Mouse (Mus musculus): ENCODE measurements around the gene Zfp423. TPM values are rescaled to one million over a fixed set of nuclear protein-coding genes. Genes with fewer than 3 reads are reported as not detected.

The Zfp423 gene
- total and polyA plus RNA-seq, 3 experiments, result not detected

DNA sequence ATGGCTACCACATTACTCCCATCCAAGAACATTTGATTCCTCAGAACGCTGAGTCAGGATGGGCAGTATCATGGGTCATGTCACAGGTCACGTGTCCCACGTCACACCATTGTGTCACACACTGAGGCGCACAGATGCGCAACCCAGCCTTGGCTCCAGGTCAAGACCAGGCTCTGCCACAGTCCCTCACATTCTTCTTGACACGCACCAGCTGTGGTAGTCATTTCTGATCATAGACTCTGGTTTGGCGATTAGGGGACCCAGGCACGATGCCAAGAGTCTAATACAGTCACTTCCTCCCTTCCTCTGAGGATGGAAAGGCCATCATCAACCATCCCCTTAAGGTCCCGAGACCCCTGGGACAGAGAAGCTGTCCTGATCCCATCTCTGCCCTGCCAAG lies 43.6 kb downstream of the Zfp423 start:
- H3K27ac ChIP-seq (ENCODE audit: control insufficient read depth, low read depth, low read length), result no peak overlapping the region
- no peak for DNase-seq (ENCODE audit: low read depth, low spot score)
- no peaks in the 10 kb centered on the region for H3K79me2 ChIP-seq (ENCODE audit: control insufficient read depth, insufficient read depth, low read length, poor library complexity)
- TF ChIP-seq MAZ (IDR thresholded peaks at IDR 0.05; ENCODE audit: low read depth, low read length) (no peak), MXI1 (IDR thresholded peaks at IDR 0.05; ENCODE audit: low read depth, low read length) (no peak), POLR2AphosphoS5 (IDR thresholded peaks at IDR 0.05; ENCODE audit: borderline replicate concordance, low read depth, low read length) (no peak), MAX (IDR thresholded peaks at IDR 0.05; ENCODE audit: low read length) (no peak), GABPA (IDR thresholded peaks at IDR 0.05; ENCODE audit: low read depth, low read length) (no peak), E2F4 (IDR thresholded peaks at IDR 0.05; ENCODE audit: borderline replicate concordance, low read depth, low read length) (no peak), ZMIZ1 (IDR thresholded peaks at IDR 0.05; ENCODE audit: low read depth, low read length) (no peak), ZNF384 (IDR thresholded peaks at IDR 0.05; ENCODE audit: low read depth, low read length) (no peak), SIN3A (IDR thresholded peaks at IDR 0.05; ENCODE audit: low read length) (no peak), MYB (IDR thresholded peaks at IDR 0.05; ENCODE audit: low read depth, low read length) (no peak)
- no peaks in the 10 kb centered on the region for H3K9me3 ChIP-seq (replicated peaks; ENCODE audit: insufficient read depth, low read length)
- no peak overlapping the region for H3K4me3 ChIP-seq (ENCODE audit: control insufficient read depth in 1 of 2, insufficient read depth in 1 of 2, low read depth in 2 of 2, low read length in 2 of 2)
- H3K36me3 ChIP-seq (ENCODE audit: control insufficient read depth in 1 of 2, insufficient read depth in 2 of 2, low read length in 2 of 2), result no peaks in the 10 kb centered on the region
- H3K27me3 ChIP-seq (ENCODE audit: control insufficient read depth in 1 of 2, insufficient read depth in 2 of 2, low read length in 2 of 2), result no peaks in the 10 kb centered on the region
- no peaks in the 10 kb centered on the region for H3K4me1 ChIP-seq (ENCODE audit: control insufficient read depth in 1 of 2, insufficient read depth in 2 of 2, low read length in 2 of 2)
- H3K9ac ChIP-seq (ENCODE audit: control insufficient read depth, low read depth, low read length, poor library complexity, severe bottlenecking), result no peak overlapping the region

- TF ChIP-seq TAL1 (IDR thresholded peaks at IDR 0.05; ENCODE audit: low read length) (no peak), CHD1 (IDR thresholded peaks at IDR 0.05; ENCODE audit: low read depth, low read length) (no peak), POLR2A (IDR thresholded peaks at IDR 0.05; ENCODE audit: control insufficient read depth in 1 of 2, insufficient read depth in 1 of 2, low read depth in 1 of 2, low read length in 2 of 2, poor library complexity in 1 of 2) (no peak), SMC3 (IDR thresholded peaks at IDR 0.05; ENCODE audit: low read depth, low read length) (no peak), UBTF (IDR thresholded peaks at IDR 0.05; ENCODE audit: borderline replicate concordance, insufficient read depth, low read depth, low read length) (no peak), USF2 (IDR thresholded peaks at IDR 0.05; ENCODE audit: borderline replicate concordance in 1 of 2, insufficient read depth in 1 of 2, low read depth in 1 of 2, low read length in 2 of 2) (no peak), ZKSCAN1 (IDR thresholded peaks at IDR 0.05; ENCODE audit: low read depth, low read length) (no peak), RAD21 (IDR thresholded peaks at IDR 0.05; ENCODE audit: low read depth, low read length) (no peak), MYC (IDR thresholded peaks at IDR 0.05; ENCODE audit: low read depth, low read length) (no peak), CTCF (IDR thresholded peaks at IDR 0.05 in 2 of 3, conservative IDR thresholded peaks at IDR 0.05 in 1 of 3; ENCODE audit: control insufficient read depth in 1 of 3, insufficient read depth in 1 of 3, low read depth in 2 of 3, low read length in 3 of 3, poor library complexity in 1 of 3, severe bottlenecking in 1 of 3) (no peak), TBP (IDR thresholded peaks at IDR 0.05; ENCODE audit: low read depth, low read length) (no peak), ZC3H11A (IDR thresholded peaks at IDR 0.05; ENCODE audit: low read depth, low read length) (no peak), MEF2A (IDR thresholded peaks at IDR 0.05; ENCODE audit: extremely low read depth, insufficient replicate concordance, low read depth, low read length, poor library complexity, severe bottlenecking) (no peak)
- DNase-seq (ENCODE audit: low read depth, low spot score), result no peak
- H3K27me3 ChIP-seq (ENCODE audit: control insufficient read depth in 1 of 2, insufficient read depth in 2 of 2, low read length in 2 of 2), result no peaks in the 10 kb centered on the region
- H3K79me2 ChIP-seq (ENCODE audit: control insufficient read depth, insufficient read depth, low read length, poor library complexity), result no peaks in the 10 kb centered on the region
- H3K9me3 ChIP-seq (replicated peaks; ENCODE audit: insufficient read depth, low read length), result no peaks in the 10 kb centered on the region
- no peaks in the 10 kb centered on the region for H3K4me1 ChIP-seq (ENCODE audit: control insufficient read depth in 1 of 2, insufficient read depth in 2 of 2, low read length in 2 of 2)
- no peaks in the 10 kb centered on the region for H3K36me3 ChIP-seq (ENCODE audit: control insufficient read depth in 1 of 2, insufficient read depth in 2 of 2, low read length in 2 of 2)
- H3K4me3 ChIP-seq (ENCODE audit: control insufficient read depth in 1 of 2, insufficient read depth in 1 of 2, low read depth in 2 of 2, low read length in 2 of 2), result no peak overlapping the region
- H3K9ac ChIP-seq (ENCODE audit: control insufficient read depth, low read depth, low read length, poor library complexity, severe bottlenecking), result no peak overlapping the region
- H3K27ac ChIP-seq (ENCODE audit: control insufficient read depth, low read depth, low read length), result no peak overlapping the region
Observed at GRCm38 (mm10) chr8:87914247-87914967, 45.0 kb downstream of the Zfp423 start.
